Mouse (Mus musculus) T-helper 1 cell (primary cell): ENCODE measurements around the gene Adcyap1r1.

Experiments used
- in situ Hi-C: fragments of 300-600 bp; cut with MboI, MseI; formaldehyde crosslinking; loops from one replicate; pipeline ENCODE4 v1.15.1; 2025; ENCODE audit warnings: high pct_unique_total_duplicates

Gene Adcyap1r1

GRCm38 (mm10) chr6:55448976-55449678, 2.7 kb upstream of the Adcyap1r1 start:
- in situ Hi-C loops: no loop called here

GRCm38 (mm10) chr6:55452381-55452780, 603 bp downstream of the Adcyap1r1 start:
- in situ Hi-C loops: no loop called here

GRCm38 (mm10) chr6:55453548-55453947, 1.8 kb downstream of the Adcyap1r1 start:
- in situ Hi-C loops: no loop called here

GRCm38 (mm10) chr6:55455641-55456040, 3.9 kb downstream of the Adcyap1r1 start:
- in situ Hi-C loops: no loop called here

GRCm38 (mm10) chr6:55457727-55458126, 5.9 kb downstream of the Adcyap1r1 start:
- in situ Hi-C loops: no loop called here

GRCm38 (mm10) chr6:55458156-55458555, 6.4 kb downstream of the Adcyap1r1 start:
- in situ Hi-C loops: no loop called here

- in situ Hi-C loops: no loop called here
Observed at GRCm38 (mm10) chr6:55459545-55460397, 8.0 kb downstream of the Adcyap1r1 start.

GRCm38 (mm10) chr6:55461141-55461540, 9.4 kb downstream of the Adcyap1r1 start:
- in situ Hi-C loops: no loop called here

- in situ Hi-C loops: no loop called here
Observed at GRCm38 (mm10) chr6:55461678-55462077, 9.9 kb downstream of the Adcyap1r1 start.

GRCm38 (mm10) chr6:55462394-55462793, 10.6 kb downstream of the Adcyap1r1 start:
- in situ Hi-C loops: no loop called here

GRCm38 (mm10) chr6:55463966-55464365, 12.2 kb downstream of the Adcyap1r1 start:
- in situ Hi-C loops: no loop called here

- in situ Hi-C loops: no loop called here
Observed at GRCm38 (mm10) chr6:55465311-55465710, 13.5 kb downstream of the Adcyap1r1 start.

- in situ Hi-C loops: no loop called here
Observed at GRCm38 (mm10) chr6:55466301-55466761, 14.6 kb downstream of the Adcyap1r1 start.

- in situ Hi-C loops: no loop called here
Observed at GRCm38 (mm10) chr6:55470691-55471090, 18.9 kb downstream of the Adcyap1r1 start.

GRCm38 (mm10) chr6:55472381-55472780, 20.6 kb downstream of the Adcyap1r1 start:
- in situ Hi-C loops: no loop called here

- in situ Hi-C loops: no loop called here
Observed at GRCm38 (mm10) chr6:55480988-55481387, 29.2 kb downstream of the Adcyap1r1 start.

GRCm38 (mm10) chr6:55482471-55482870, 30.7 kb downstream of the Adcyap1r1 start:
- in situ Hi-C loops: no loop called here

- in situ Hi-C loops: no loop called here
Observed at GRCm38 (mm10) chr6:55483360-55483759, 31.6 kb downstream of the Adcyap1r1 start.

- in situ Hi-C loops: no loop called here
Observed at GRCm38 (mm10) chr6:55484224-55484623, 32.4 kb downstream of the Adcyap1r1 start.

GRCm38 (mm10) chr6:55485216-55485615, 33.4 kb downstream of the Adcyap1r1 start:
- in situ Hi-C loops: no loop called here

- in situ Hi-C loops: no loop called here
Observed at GRCm38 (mm10) chr6:55487726-55488125, 35.9 kb downstream of the Adcyap1r1 start.

- in situ Hi-C loops: no loop called here
Observed at GRCm38 (mm10) chr6:55496201-55496600, 44.4 kb downstream of the Adcyap1r1 start.

GRCm38 (mm10) chr6:55498753-55499152, 47.0 kb downstream of the Adcyap1r1 start:
- in situ Hi-C loops: no loop called here
